Mouse (Mus musculus) induced T-regulatory cell, adult 2 months (primary cell): ENCODE measurements around the gene U2af1.

Experiments used
- DNase-seq: peaks from one replicate; pipeline ENCODE4 v3.0.0-alpha.2; 2012; ENCODE audit warnings: low read depth

U2af1 gene

GRCm38 (mm10) chr17:31660661-31661250 is 2.1 kb upstream of the U2af1 start:
- no peak for DNase-seq

DNA sequence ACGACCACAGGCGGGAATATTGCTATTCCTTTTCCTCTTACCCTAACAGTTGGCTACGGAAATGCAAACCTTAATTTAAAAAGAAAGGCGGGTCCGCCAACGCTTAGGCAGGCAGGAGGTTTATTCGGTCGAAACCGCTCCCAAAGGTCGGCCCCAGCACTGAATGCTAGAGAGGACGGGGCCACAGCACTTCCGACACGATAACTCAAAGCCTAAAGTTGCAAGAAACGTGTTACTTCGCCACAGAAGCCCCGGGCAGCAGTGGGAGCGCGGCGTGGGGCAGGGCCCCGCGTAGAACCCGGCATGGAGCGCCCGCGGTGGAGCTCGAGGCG is 590 bp downstream of the U2af1 start:
- DNase-seq: peak; percentile 68

- DNase-seq: peak; percentile 53
Measured at GRCm38 (mm10) chr17:31657141-31657983, 1.3 kb downstream of the U2af1 start.

- peak; percentile 38 for DNase-seq
Measured at GRCm38 (mm10) chr17:31656682-31657081, 2.0 kb downstream of the U2af1 start.

- DNase-seq: no peak
Measured at GRCm38 (mm10) chr17:31655366-31655765, 3.3 kb downstream of the U2af1 start.

GRCm38 (mm10) chr17:31653277-31653676 is 5.4 kb downstream of the U2af1 start:
- DNase-seq: no peak

DNA sequence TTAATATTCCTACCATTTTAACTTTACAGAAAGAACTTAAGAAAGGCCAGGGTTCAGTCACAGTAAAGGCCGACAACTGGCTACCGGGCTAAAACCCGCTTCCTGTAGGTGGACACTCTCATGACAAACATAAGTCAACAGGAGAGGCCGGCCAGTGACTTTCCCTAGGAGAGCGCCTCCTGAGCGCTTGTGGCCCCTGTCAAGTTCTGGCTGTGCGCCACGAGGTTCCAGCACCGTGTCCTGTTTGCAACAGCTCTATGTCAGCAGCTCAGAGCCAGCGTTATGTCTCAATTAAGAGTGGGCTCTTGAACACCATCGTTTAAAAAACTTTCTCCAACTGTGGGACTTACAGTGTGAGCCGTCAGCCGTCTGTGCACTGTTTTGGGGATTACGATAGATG is 6.5 kb downstream of the U2af1 start:
- no peak for DNase-seq

- peak; percentile 7 for DNase-seq
Measured at GRCm38 (mm10) chr17:31646199-31647002, 12.3 kb downstream of the U2af1 start.

- DNase-seq: no peak
Measured at GRCm38 (mm10) chr17:31642913-31643312, 15.8 kb downstream of the U2af1 start.

DNA sequence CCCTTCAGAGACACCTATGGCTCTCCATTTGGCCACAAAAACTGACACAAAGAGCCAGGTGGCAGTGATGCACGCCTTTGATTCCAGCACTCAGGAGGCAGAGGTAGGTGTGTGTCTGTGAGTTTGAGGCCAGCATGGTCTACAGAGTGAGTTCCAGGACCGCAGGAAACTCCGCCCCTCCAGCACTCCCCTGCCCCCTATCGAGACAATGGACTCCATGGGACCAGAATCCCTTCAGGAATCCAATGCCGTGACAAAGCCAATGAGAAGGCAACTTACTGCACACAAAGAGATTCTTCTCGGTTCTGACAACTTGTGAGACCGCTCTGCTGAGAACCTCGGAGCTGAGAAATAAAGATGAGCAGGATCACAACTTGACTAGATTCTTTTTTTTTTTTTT is 16.4 kb downstream of the U2af1 start:
- DNase-seq: no peak

DNA sequence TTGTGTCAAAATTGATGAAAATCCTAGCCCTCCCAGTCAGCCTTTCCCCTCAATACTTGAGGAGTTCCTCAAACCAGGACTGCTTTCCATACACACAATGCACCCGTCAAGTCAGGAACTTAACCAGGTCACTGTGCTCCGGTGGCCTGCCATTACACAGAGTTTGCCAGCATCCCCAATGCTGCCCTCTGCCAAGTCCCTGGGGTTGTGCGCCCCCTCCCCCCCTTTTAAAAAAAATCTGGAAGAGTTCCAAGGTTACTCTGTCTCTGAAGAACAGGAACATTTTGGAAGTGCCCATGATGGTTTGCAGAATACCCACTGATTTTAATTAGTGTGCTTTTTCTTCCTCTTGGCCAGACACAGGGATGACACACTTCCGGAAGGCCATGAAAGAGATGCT is 19.0 kb downstream of the U2af1 start:
- DNase-seq: no peak

- DNase-seq: peak; percentile 7
Measured at GRCm38 (mm10) chr17:31637866-31638570, 20.7 kb downstream of the U2af1 start.

- DNase-seq: peak; percentile 47
Measured at GRCm38 (mm10) chr17:31636942-31637811, 21.5 kb downstream of the U2af1 start, which contains the start of gene Cbs. TSS of gene Cbs (minus strand) at chr17:31637238.

DNA sequence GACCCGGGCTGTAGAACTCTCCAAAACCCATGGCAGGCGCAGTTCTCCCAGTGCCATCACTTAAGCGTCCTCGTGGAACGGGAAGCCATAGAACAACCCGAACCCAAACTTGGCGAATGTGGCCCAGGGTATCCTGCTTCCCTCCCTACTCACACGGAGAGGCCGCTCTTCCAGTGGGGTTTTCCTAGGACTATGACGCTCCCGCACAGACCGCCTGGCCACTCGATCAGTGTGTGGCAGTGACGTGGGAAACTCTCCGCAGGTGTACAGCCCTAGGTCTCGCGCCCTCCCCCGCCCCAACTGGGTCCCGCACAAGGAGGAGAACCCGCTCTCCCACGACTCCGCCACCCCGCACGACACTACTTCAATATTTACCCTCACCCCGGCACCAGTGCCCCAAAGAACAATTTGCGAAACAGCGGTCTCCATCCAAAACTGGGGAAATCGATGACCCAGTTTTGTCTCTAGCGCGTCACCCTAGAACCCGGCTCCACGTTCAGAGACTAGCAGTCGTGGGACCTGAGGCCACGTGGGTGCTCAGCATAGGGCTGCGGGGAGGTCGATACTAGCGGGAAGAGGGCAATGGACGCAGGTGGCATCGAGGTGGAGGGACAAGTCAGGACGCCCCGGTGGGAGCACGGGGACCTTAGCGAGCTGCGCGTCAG is 22.3 kb downstream of the U2af1 start:
- no peak for DNase-seq

GRCm38 (mm10) chr17:31635781-31636180 is 22.9 kb downstream of the U2af1 start:
- no peak for DNase-seq

- no peak for DNase-seq
Measured at GRCm38 (mm10) chr17:31634896-31635295, 23.8 kb downstream of the U2af1 start.

DNA sequence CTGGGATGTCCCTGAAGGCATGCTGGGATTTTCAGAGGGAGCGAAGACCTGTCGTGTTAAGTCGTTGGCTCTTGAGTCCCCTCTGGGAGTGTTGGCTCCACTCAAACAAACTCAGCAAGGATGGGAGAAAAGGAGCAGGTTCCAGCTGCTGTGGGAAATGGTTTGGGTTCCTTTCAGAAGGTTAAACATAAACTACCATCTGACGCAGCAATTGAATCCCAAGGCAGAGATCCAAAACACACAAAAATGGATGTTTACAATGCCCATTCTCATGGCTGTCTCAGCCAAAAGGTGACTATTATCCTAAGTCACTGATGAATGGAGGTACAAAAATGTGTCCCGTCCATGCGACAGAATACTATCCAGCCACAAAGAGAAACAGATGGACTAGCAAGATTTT is 25.7 kb downstream of the U2af1 start:
- DNase-seq: no peak

- DNase-seq: no peak
Measured at GRCm38 (mm10) chr17:31631081-31631800, 27.5 kb downstream of the U2af1 start.

GRCm38 (mm10) chr17:31627961-31628360 is 30.7 kb downstream of the U2af1 start:
- DNase-seq: no peak

- DNase-seq: no peak
Measured at GRCm38 (mm10) chr17:31623101-31623500, 35.6 kb downstream of the U2af1 start.
